Mouse (Mus musculus) large intestine, adult 2 months (tissue): Measurements from ENCODE around the gene Zfp992. TPM values are rescaled to one million over a fixed set of nuclear protein-coding genes. Genes with fewer than 3 reads are reported as not detected.
"Not testable (repeated sequence)": the region's sequence is repeated elsewhere in the genome, so short reads cannot be mapped to it uniquely, and the experiment has no call there.

Experiments
- DNase-seq: peaks from one replicate; pipeline ENCODE4 v3.0.0-alpha.2; 2012; ENCODE audit warnings: low read depth, low spot score
- WGBS: fragments of 180-500 bp; shearing (Covaris S2); methylation state at CpG from one replicate; pipeline ENCODE4 v1.1.7; 2018; 5-methylcytosine and 5-hydroxymethylcytosine counted together
- polyA plus RNA-seq: library from polyadenylated mRNA; depleted of rRNA; stranded (reverse); fragments of >200 nt; gene quantifications from 2 replicates; pipeline ENCODE4 v1.2.3, GENCODE M21; 2012

The Zfp992 gene
- polyA plus RNA-seq, 1 experiment, result 0.35 TPM

- not testable (repeated sequence) for DNase-seq
- WGBS, result no CpG with 5 or more reads among the region's 1 CpGs
These were observed 25.4 kb downstream of the Zfp992 start for GRCm38 (mm10) chr4:146474181-146474580.

GRCm38 (mm10) chr4:146474716-146475676 is 26.2 kb downstream of the Zfp992 start:
- 60% methylated on average over 80 of the region's 94 CpGs for WGBS
- not testable (repeated sequence) for DNase-seq

DNA sequence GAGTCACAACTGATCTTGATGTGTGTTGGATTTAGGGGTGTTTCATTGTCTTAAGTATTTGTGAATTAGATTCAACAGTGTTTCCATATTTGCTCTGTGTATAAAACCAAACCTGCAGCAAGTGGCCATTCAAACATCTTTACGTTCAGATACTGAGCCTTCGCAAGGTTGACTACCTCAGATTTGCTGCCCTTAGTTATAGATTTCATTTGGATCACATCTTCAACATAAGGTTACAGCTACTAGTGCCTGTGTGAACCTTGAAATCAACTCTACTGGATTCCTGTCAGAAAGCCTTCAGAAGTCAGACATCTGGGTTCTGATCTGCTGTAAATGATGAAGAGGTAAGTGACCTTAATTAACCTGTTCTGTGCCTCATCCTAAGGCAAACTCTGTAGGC is 27.4 kb downstream of the Zfp992 start:
- 94% methylated on average over 2 of the region's 2 CpGs for WGBS

DNA sequence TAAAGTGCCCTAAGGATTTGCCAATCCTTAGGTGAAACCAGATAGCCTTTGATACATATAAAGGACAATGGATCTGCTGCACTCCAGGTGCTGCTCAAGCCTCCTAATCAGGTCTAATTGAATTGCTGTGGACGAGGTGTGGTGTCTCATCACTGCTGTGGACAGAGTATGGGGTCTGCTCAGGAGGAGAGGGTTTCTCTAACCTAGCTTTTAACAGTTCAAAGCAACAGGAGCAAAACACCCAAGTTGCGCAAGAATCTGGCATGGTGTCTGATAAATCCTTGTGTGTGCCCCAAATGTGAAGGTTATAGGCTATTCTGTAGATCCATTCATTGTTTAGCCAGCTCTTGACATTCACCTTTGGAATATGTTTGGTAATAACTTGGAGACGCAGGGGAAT is 28.1 kb downstream of the Zfp992 start:
- 72% methylated on average over 3 of the region's 3 CpGs for WGBS
- DNase-seq, result not testable (repeated sequence)

More for the DNA sequence above, 27.4 kb downstream of the Zfp992 start:
- not testable (repeated sequence) for DNase-seq

DNA sequence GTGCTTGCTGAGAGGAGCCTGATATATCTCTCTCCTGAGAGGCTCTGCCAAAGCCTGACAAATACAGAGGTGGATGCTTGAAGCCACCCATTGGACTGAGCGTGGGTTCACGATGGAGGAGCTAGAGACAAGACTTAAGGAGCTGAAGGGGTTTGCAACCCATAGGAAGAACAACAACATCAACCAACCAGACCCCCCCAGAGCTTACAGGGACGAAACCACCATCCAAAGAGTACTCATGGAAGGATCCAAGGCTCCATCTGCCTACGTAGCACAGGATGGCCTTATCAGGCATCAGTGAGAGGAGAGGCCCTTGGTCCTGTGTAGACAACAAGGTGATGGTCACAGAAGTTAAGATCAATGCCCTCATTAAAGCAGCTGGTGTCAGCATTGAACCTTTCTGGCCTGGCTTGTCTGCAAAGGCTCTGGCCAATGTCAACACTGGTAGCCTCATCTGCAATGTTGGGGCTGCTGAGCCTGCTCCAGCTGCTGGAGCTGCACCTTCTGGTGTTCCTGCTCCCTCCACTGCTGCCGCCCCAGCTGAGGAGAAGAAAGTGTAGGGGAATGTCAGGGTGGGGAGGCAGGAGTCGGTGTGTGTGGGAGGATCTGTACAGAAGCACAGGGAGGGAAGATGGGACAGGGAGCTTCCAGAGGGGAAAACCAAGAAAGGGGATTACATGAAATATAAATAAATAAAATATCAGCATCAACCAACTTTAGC is 31.7 kb downstream of the Zfp992 start:
- DNase-seq, result not testable (repeated sequence)
- WGBS, result 65% methylated on average over 6 of the region's 6 CpGs

- DNase-seq, result not testable (repeated sequence)
- WGBS, result 84% methylated on average over 10 of the region's 10 CpGs
These were observed 33.7 kb downstream of the Zfp992 start for GRCm38 (mm10) chr4:146482546-146482945.

DNA sequence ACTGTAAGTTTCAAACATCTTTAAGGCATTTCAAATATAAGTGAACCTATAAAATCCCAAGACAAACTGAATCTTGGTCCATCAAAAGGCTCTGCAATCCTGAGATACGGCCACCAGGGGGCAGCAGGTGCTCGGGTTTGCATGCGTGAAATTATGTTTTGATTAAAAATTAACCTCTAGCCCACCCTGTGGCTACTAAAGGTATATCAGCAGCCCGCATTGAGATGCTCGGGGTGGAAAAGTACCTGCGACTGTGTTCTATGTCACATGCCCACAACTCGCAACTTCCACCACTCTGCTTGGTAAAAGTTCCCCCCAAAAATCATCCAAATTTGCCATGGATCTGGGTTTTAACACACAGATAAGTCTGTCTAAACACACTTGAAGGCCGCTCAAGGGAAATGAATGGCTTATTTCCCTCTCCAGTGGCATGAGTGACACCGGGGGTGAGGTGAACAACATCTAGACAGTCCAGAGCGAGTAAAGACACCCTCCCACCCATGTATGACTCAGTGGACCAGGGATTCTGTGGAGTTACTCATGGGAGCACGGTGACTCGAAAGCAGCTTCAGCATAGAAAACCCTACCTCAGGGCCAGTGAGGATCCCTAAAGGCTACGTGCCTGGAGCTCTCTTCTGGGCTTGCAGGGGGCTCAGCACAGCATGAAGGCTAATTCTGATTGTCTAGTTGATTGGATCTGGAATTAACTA is 34.9 kb downstream of the Zfp992 start:
- 69% methylated on average over 13 of the region's 13 CpGs for WGBS

DNA sequence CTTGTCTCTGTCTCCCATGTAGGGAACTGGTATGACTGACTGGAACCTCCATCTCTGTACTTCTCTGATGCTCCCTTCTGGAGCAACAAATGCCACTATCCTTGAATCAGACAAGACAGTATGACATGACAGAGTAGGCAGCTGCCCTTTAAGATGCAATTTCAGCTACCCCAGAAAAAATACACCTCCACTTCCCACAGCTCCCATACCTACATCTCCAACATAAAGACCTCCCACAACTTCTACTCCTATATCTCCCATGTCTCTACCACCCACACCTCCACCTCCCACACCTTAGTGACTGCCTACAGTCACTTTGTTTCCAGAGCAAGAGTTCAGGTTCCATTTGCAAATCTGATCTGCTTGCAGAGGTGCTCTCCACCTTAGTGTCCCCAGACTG is 35.9 kb downstream of the Zfp992 start:
- DNase-seq, result not testable (repeated sequence)

More for the DNA sequence above, 34.9 kb downstream of the Zfp992 start:
- not testable (repeated sequence) for DNase-seq

GRCm38 (mm10) chr4:146485183-146485939 is 36.5 kb downstream of the Zfp992 start:
- WGBS, result 63% methylated on average over 6 of the region's 6 CpGs

DNA sequence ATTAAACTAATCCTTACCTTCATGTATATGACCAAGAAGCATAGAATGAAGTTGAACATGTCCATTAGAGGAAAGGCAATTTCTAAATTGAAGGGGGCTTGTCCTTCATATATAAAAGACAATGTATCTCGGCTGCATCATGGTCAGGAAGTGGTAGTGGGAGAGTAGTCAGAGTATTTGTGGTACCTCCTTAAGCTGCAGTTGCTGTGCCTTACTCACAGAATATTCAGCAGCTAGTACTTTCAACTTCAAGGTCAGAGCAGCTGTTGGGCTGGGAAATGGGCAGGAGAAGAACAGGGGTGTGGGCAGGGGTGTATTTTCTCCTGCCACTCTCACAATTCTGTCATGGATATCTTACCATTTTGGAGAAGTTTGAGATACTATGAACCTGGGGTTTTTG is 37.9 kb downstream of the Zfp992 start:
- DNase-seq, result not testable (repeated sequence)
- WGBS, result 61% methylated on average over 1 of the region's 1 CpGs

More at GRCm38 (mm10) chr4:146485183-146485939, 36.5 kb downstream of the Zfp992 start:
- not testable (repeated sequence) for DNase-seq

GRCm38 (mm10) chr4:146489196-146489595 is 40.4 kb downstream of the Zfp992 start:
- not testable (repeated sequence) for DNase-seq
- WGBS, result 73% methylated on average over 4 of the region's 4 CpGs

GRCm38 (mm10) chr4:146491993-146492392 is 43.2 kb downstream of the Zfp992 start:
- DNase-seq, result not testable (repeated sequence)
- WGBS, result 81% methylated on average over 1 of the region's 1 CpGs

- DNase-seq, result no peak
These were observed 43.6 kb downstream of the Zfp992 start for GRCm38 (mm10) chr4:146492439-146492838.

DNA sequence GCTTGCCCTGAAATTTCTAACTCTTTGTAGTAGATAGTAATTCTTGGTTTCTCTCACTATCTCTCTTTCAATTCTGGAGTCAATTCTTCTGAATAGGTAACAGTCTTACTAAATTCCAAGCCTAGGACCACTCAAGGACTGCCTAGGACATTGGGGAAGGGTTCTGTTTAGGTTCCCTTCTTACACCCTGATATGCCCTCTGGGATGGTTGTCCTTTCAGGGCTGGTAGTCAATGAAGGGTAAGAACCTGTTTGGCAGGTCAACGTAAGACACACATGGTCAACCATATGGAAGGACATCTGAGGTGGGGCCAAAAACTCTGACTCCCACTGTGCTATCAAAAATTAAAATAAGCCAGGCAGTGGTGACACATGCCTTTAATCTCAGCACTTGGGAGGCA is 44.0 kb downstream of the Zfp992 start:
- DNase-seq, result no peak
- 40% methylated on average over 1 of the region's 1 CpGs for WGBS

GRCm38 (mm10) chr4:146493319-146493907 is 44.6 kb downstream of the Zfp992 start:
- DNase-seq, result not testable (repeated sequence)
- 83% methylated on average over 6 of the region's 6 CpGs for WGBS

DNA sequence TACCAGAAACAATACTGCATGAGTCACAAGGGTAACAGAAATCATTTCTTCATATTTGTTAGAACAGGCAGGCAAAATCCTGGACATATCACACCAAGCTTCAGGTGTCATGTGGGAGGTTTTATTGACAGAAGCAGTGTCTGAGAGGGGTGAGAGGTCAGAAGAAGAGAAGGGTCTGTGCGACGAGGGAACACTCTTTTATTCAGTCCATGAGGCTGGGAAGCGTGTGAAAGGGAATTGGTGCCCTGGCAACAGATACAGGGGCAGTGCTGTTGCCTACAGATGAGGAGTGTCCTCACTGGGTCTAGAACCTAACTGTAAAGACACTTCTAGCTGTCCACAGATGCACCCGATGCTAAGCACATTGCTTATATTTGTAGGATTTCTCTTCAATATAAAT is 46.2 kb downstream of the Zfp992 start:
- 61% methylated on average over 4 of the region's 4 CpGs for WGBS
- DNase-seq, result no peak

DNA sequence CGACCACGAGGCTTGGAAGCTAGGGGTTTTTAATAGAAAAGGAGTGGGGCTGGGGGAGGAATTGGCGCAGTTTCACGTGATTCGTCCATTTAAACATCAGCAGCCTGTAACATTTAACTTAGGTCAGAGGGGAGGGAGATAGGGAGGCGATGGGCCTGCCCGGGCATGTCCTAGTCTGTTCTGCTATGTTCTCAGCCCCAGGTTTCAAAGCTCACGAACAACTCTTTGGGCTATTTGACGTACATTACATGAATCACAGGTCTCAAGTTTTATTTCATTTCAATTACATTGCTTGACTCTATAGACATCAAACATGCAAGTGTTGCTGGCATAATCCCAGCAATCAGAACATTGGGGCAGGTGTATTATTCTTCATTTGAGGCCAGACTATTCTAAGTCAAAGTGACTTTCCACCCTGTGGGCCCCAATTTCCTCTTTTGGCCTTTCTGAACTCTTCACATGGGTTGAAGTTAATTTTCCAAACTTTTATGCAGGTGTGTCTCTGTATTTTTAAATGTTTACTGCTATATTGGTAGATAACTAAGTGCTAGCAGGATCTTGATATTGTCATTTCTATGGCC is 49.0 kb downstream of the Zfp992 start:
- DNase-seq, result not testable (repeated sequence)
- 77% methylated on average over 9 of the region's 9 CpGs for WGBS

GRCm38 (mm10) chr4:146501727-146502126 is 52.9 kb downstream of the Zfp992 start, which contains the start of gene Zfp981:
TSS of gene Zfp981 (plus strand) at chr4:146502027.
- 83% methylated on average over 4 of the region's 4 CpGs for WGBS
- DNase-seq, result not testable (repeated sequence)
